Mouse (Mus musculus): ENCODE data around the gene Fam57a. TPM values are rescaled to one million over a fixed set of nuclear protein-coding genes. Genes with fewer than 3 reads are reported as not detected.

Gene Fam57a
- polyA plus RNA-seq, 1 experiment from 2014 or later: 5.5 TPM

GRCm38 (mm10) chr11:76170207-76170606, 9.3 kb upstream of the Fam57a start:
- Histone ChIP-seq H3K4me2 (ENCODE audit: low read depth, low read length) (no peak overlapping the region), H3K27ac (ENCODE audit: low read length) (no peak overlapping the region), H3K4me1 (ENCODE audit: control insufficient read depth, low read depth, low read length) (peaks cover 3% of the 10 kb centered on the region), H3K9me3 (replicated peaks; ENCODE audit: control insufficient read depth, low read length) (no peaks in the 10 kb centered on the region), H3K4me3 (ENCODE audit: low read depth, low read length) (no peak overlapping the region), H3K27me3 (ENCODE audit: control insufficient read depth, insufficient read depth, low read depth, low read length) (no peaks in the 10 kb centered on the region), H3K36me3 (ENCODE audit: control insufficient read depth, insufficient read depth) (peaks cover 4% of the 10 kb centered on the region; the same call in 1 of the 2 replicates), H3K9ac (ENCODE audit: low read depth, low read length) (no peak overlapping the region)
- ATAC-seq (ENCODE audit: low read depth): no peak
- WGBS (ENCODE audit: insufficient replicate concordance): 67% methylated on average over 5 of the region's 5 CpGs

- peak overlapping the region; percentile 81 for H3K9ac ChIP-seq (ENCODE audit: low read depth, low read length)
- H3K36me3 ChIP-seq (ENCODE audit: control insufficient read depth, insufficient read depth): no peaks in the 10 kb centered on the region
- H3K9me3 ChIP-seq (replicated peaks; ENCODE audit: control insufficient read depth, low read length): no peaks in the 10 kb centered on the region
- no peaks in the 10 kb centered on the region for H3K27me3 ChIP-seq (ENCODE audit: control insufficient read depth, insufficient read depth, low read depth, low read length)
- peak overlapping the region; percentile 93 for H3K4me3 ChIP-seq (ENCODE audit: low read depth, low read length)
- peak; percentile 77 for ATAC-seq (ENCODE audit: low read depth)
- H3K27ac ChIP-seq (ENCODE audit: low read length): peak overlapping the region; percentile 70
- peaks cover 5% of the 10 kb centered on the region for H3K4me1 ChIP-seq (ENCODE audit: control insufficient read depth, low read depth, low read length)
- H3K4me2 ChIP-seq (ENCODE audit: low read depth, low read length): peak overlapping the region; percentile 90
- 1% methylated on average over 28 of the region's 28 CpGs for WGBS (ENCODE audit: insufficient replicate concordance)
Measured at GRCm38 (mm10) chr11:76178726-76179494, 561 bp upstream of the Fam57a start.

- H3K27me3 ChIP-seq (ENCODE audit: control insufficient read depth, insufficient read depth, low read depth, low read length): no peaks in the 10 kb centered on the region
- H3K4me1 ChIP-seq (ENCODE audit: control insufficient read depth, low read depth, low read length): peaks cover 5% of the 10 kb centered on the region
- no peak overlapping the region for H3K27ac ChIP-seq (ENCODE audit: low read length)
- no peaks in the 10 kb centered on the region for H3K36me3 ChIP-seq (ENCODE audit: control insufficient read depth, insufficient read depth)
- WGBS (ENCODE audit: insufficient replicate concordance): 11% methylated on average over 7 of the region's 7 CpGs
- H3K9me3 ChIP-seq (replicated peaks; ENCODE audit: control insufficient read depth, low read length): no peaks in the 10 kb centered on the region
- H3K4me2 ChIP-seq (ENCODE audit: low read depth, low read length): peak overlapping the region; percentile 90
- peak overlapping the region; percentile 93 for H3K4me3 ChIP-seq (ENCODE audit: low read depth, low read length)
- no peak for ATAC-seq (ENCODE audit: low read depth)
- peak overlapping the region; percentile 81 for H3K9ac ChIP-seq (ENCODE audit: low read depth, low read length)
Measured at GRCm38 (mm10) chr11:76180146-76180540, 672 bp downstream of the Fam57a start.

- Histone ChIP-seq H3K4me2 (ENCODE audit: low read depth, low read length) (no peak overlapping the region), H3K36me3 (ENCODE audit: control insufficient read depth, insufficient read depth) (no peaks in the 10 kb centered on the region), H3K9me3 (replicated peaks; ENCODE audit: control insufficient read depth, low read length) (no peaks in the 10 kb centered on the region), H3K4me3 (ENCODE audit: low read depth, low read length) (no peak overlapping the region), H3K4me1 (ENCODE audit: control insufficient read depth, low read depth, low read length) (no peaks in the 10 kb centered on the region; the same call in 1 of the 2 replicates), H3K27me3 (ENCODE audit: control insufficient read depth, insufficient read depth, low read depth, low read length) (no peaks in the 10 kb centered on the region), H3K9ac (ENCODE audit: low read depth, low read length) (no peak overlapping the region), H3K27ac (ENCODE audit: low read length) (no peak overlapping the region)
- 73% methylated on average over 4 of the region's 4 CpGs for WGBS (ENCODE audit: insufficient replicate concordance)
- ATAC-seq (ENCODE audit: low read depth): no peak
Measured at GRCm38 (mm10) chr11:76183745-76184144, 4.3 kb downstream of the Fam57a start.

GRCm38 (mm10) chr11:76186908-76187307, 7.4 kb downstream of the Fam57a start:
- no peak for ATAC-seq (ENCODE audit: low read depth)
- Histone ChIP-seq H3K27me3 (ENCODE audit: control insufficient read depth, insufficient read depth, low read depth, low read length) (no peaks in the 10 kb centered on the region), H3K27ac (ENCODE audit: low read length) (no peak overlapping the region), H3K4me1 (ENCODE audit: control insufficient read depth, low read depth, low read length) (no peaks in the 10 kb centered on the region), H3K9ac (ENCODE audit: low read depth, low read length) (no peak overlapping the region), H3K36me3 (ENCODE audit: control insufficient read depth, insufficient read depth) (no peaks in the 10 kb centered on the region), H3K4me2 (ENCODE audit: low read depth, low read length) (no peak overlapping the region), H3K9me3 (replicated peaks; ENCODE audit: control insufficient read depth, low read length) (no peaks in the 10 kb centered on the region), H3K4me3 (ENCODE audit: low read depth, low read length) (no peak overlapping the region)
- WGBS (ENCODE audit: insufficient replicate concordance): 71% methylated on average over 6 of the region's 6 CpGs

- no peak overlapping the region for H3K4me2 ChIP-seq (ENCODE audit: low read depth, low read length)
- no peak for ATAC-seq (ENCODE audit: low read depth)
- 55% methylated on average over 8 of the region's 8 CpGs for WGBS (ENCODE audit: insufficient replicate concordance)
- no peak overlapping the region for H3K27ac ChIP-seq (ENCODE audit: low read length)
- H3K27me3 ChIP-seq (ENCODE audit: control insufficient read depth, insufficient read depth, low read depth, low read length): peaks cover 12% of the 10 kb centered on the region
- H3K4me1 ChIP-seq (ENCODE audit: control insufficient read depth, low read depth, low read length): peaks cover under 1% of the 10 kb centered on the region
- no peak overlapping the region for H3K9ac ChIP-seq (ENCODE audit: low read depth, low read length)
- H3K4me3 ChIP-seq (ENCODE audit: low read depth, low read length): no peak overlapping the region
- H3K9me3 ChIP-seq (replicated peaks; ENCODE audit: control insufficient read depth, low read length): no peaks in the 10 kb centered on the region
- H3K36me3 ChIP-seq (ENCODE audit: control insufficient read depth, insufficient read depth): no peaks in the 10 kb centered on the region
Measured at GRCm38 (mm10) chr11:76196275-76196976, 17.0 kb downstream of the Fam57a start.

- peaks cover 18% of the 10 kb centered on the region for H3K27me3 ChIP-seq (ENCODE audit: control insufficient read depth, insufficient read depth, low read depth, low read length)
- no peak for ATAC-seq (ENCODE audit: low read depth)
- no peak overlapping the region for H3K9ac ChIP-seq (ENCODE audit: low read depth, low read length)
- H3K4me2 ChIP-seq (ENCODE audit: low read depth, low read length): no peak overlapping the region
- H3K27ac ChIP-seq (ENCODE audit: low read length): no peak overlapping the region
- H3K9me3 ChIP-seq (replicated peaks; ENCODE audit: control insufficient read depth, low read length): no peaks in the 10 kb centered on the region
- H3K36me3 ChIP-seq (ENCODE audit: control insufficient read depth, insufficient read depth): no peaks in the 10 kb centered on the region
- H3K4me3 ChIP-seq (ENCODE audit: low read depth, low read length): no peak overlapping the region
- WGBS (ENCODE audit: insufficient replicate concordance): 45% methylated on average over 8 of the region's 8 CpGs
- H3K4me1 ChIP-seq (ENCODE audit: control insufficient read depth, low read depth, low read length): peaks cover 5% of the 10 kb centered on the region
Measured at GRCm38 (mm10) chr11:76196977-76197469, 17.6 kb downstream of the Fam57a start.

- no peaks in the 10 kb centered on the region for H3K36me3 ChIP-seq (ENCODE audit: control insufficient read depth, insufficient read depth)
- ATAC-seq (ENCODE audit: low read depth): peak; percentile 98
- H3K27ac ChIP-seq (ENCODE audit: low read length): no peak overlapping the region
Measured at GRCm38 (mm10) chr11:76201761-76202674, 22.5 kb downstream of the Fam57a start.

More at GRCm38 (mm10) chr11:76201761-76202674, 22.5 kb downstream of the Fam57a start:
- Histone ChIP-seq H3K4me3 (ENCODE audit: low read depth, low read length) (peak overlapping the region; percentile 69), H3K4me1 (ENCODE audit: control insufficient read depth, low read depth, low read length) (peaks cover 8% of the 10 kb centered on the region), H3K27me3 (ENCODE audit: control insufficient read depth, insufficient read depth, low read depth, low read length) (peaks cover 29% of the 10 kb centered on the region), H3K9ac (ENCODE audit: low read depth, low read length) (peak overlapping the region; percentile 67), H3K4me2 (ENCODE audit: low read depth, low read length) (peak overlapping the region; percentile 97), H3K9me3 (replicated peaks; ENCODE audit: control insufficient read depth, low read length) (no peaks in the 10 kb centered on the region)
- WGBS (ENCODE audit: insufficient replicate concordance): under 1% methylated on average over 89 of the region's 90 CpGs

All from liver, embryonic 16.5 days (tissue).